ENCODE assay signal across 24 mouse cellular contexts in the genomic region with DNA sequence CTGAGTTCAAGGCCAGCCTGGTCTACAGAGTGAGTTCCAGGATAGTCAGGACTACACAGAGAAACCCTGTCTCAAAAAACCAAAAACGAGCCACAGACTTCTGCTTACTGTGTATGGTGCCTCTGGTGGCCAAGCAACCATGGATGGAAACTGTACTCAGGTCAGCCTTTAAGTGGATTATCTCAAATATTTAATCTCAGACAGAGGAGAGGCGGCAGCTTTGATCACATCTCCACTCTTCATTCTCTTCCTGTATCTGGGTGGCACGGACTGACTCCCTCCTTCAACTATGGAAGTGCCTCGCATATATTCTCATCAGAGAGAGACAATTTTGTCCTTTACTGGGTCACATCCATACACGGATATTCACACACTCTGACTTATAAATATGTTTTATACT. TPM values are rescaled to one million over a fixed set of nuclear protein-coding genes. Genes with fewer than 3 reads are reported as not detected.
DNase-seq lines count a peak whose midpoint lies in the region; ATAC-seq and TF ChIP-seq lines count a peak whose summit lies in the region.
"Had no signal": no experiment of that assay in that cellular context is flagged by ENCODE, and none has a peak within 500 bp of the region (broad histone marks: within the 10 kb centered on the region; RNA-seq: fewer than 3 reads in every experiment).

No protein-coding gene starts in this region.

- no peak for ATAC-seq in heart, embryonic 15.5 days (replicated peaks; ENCODE audit: insufficient number of reproducible peaks, insufficient read depth, low FRiP score, low read depth)
- ATAC-seq in heart, postnatal 0 days (ENCODE audit: insufficient read depth, low read depth) = no peak
- ATAC-seq: intestine, postnatal 0 days; lung, postnatal 0 days; Patski had no signal

- H3K4me1 ChIP-seq in heart, adult 2 months (ENCODE audit: control insufficient read depth, insufficient read depth, low read length) = peaks cover 8% of the 10 kb centered on the region
- H3K4me1 ChIP-seq in heart, embryonic 15.5 days (replicated peaks) = peaks cover 13% of the 10 kb centered on the region
- H3K4me1 ChIP-seq in bone marrow macrophage, adult 2 months (ENCODE audit: control insufficient read depth, insufficient read depth, low read length) = peaks cover 69% of the 10 kb centered on the region
- peaks cover 9% of the 10 kb centered on the region; the same call in 1 of the 2 replicates for H3K4me1 ChIP-seq in heart, postnatal 0 days (ENCODE audit: control insufficient read depth, insufficient read depth)
- H3K4me1 ChIP-seq: limb, embryonic 15.5 days had no signal

- no peak for TF ChIP-seq POLR2A in heart, adult 2 months (IDR thresholded peaks at IDR 0.05; ENCODE audit: insufficient read depth, low read depth, low read length)
- TF ChIP-seq POLR2A in bone marrow macrophage, adult 2 months (IDR thresholded peaks at IDR 0.05; ENCODE audit: borderline replicate concordance, low read depth, low read length) = no peak

- H3K4me2 ChIP-seq in heart, embryonic 15.5 days = no peak overlapping the region
- H3K4me2 ChIP-seq in heart, postnatal 0 days (ENCODE audit: low read depth, low read length) = no peak overlapping the region
- H3K4me2 ChIP-seq: forebrain, embryonic 12.5 days; hindbrain, embryonic 13.5 days; limb, embryonic 15.5 days; liver, embryonic 13.5 days had no signal

- TF ChIP-seq EP300 in heart, adult 2 months (IDR thresholded peaks at IDR 0.05; ENCODE audit: insufficient read depth, low read depth, low read length) = no peak
- TF ChIP-seq EP300 in heart, postnatal 0 days (IDR thresholded peaks at IDR 0.05; ENCODE audit: low read depth) = no peak

- H3K4me3 ChIP-seq in heart, adult 2 months = no peak overlapping the region
- H3K4me3 ChIP-seq in heart, embryonic 15.5 days = no peak overlapping the region
- no peak overlapping the region for H3K4me3 ChIP-seq in bone marrow macrophage, adult 2 months (ENCODE audit: insufficient read depth, low read length)
- no peak overlapping the region for H3K4me3 ChIP-seq in heart, postnatal 0 days (ENCODE audit: low read depth, low read length)
- H3K4me3 ChIP-seq: forebrain, embryonic 12.5 days; hindbrain, embryonic 13.5 days; limb, embryonic 10.5 days; limb, embryonic 15.5 days; liver, embryonic 13.5 days; megakaryocyte, embryonic 14.5 days had no signal

- H3K9me3 ChIP-seq in heart, embryonic 15.5 days (replicated peaks) = no peaks in the 10 kb centered on the region
- H3K9me3 ChIP-seq in heart, postnatal 0 days (replicated peaks; ENCODE audit: control insufficient read depth, low read length) = 0 out of 2 replicates have a peak, but pooled peaks cover 7% of the 10 kb centered on the region
- H3K9me3 ChIP-seq: limb, embryonic 10.5 days; liver, embryonic 13.5 days; megakaryocyte, embryonic 14.5 days had no signal

- H3K27me3 ChIP-seq in heart, adult 2 months (ENCODE audit: control insufficient read depth, insufficient read depth, low read length) = no peaks in the 10 kb centered on the region
- no peaks in the 10 kb centered on the region for H3K27me3 ChIP-seq in heart, embryonic 15.5 days
- H3K27me3 ChIP-seq in heart, postnatal 0 days (ENCODE audit: control insufficient read depth, insufficient read depth, low read length) = no peaks in the 10 kb centered on the region
- H3K27me3 ChIP-seq: forebrain, embryonic 12.5 days; hindbrain, embryonic 13.5 days; limb, embryonic 15.5 days; liver, embryonic 13.5 days; Patski had no signal

- H3K79me2 ChIP-seq in heart, adult 2 months (replicated peaks; ENCODE audit: control insufficient read depth, insufficient read depth, low read length) = peaks cover 1% of the 10 kb centered on the region

- H3K36me3 ChIP-seq in heart, adult 2 months (ENCODE audit: control insufficient read depth, insufficient read depth, low read length) = peaks cover 9% of the 10 kb centered on the region
- H3K36me3 ChIP-seq in heart, embryonic 15.5 days = no peaks in the 10 kb centered on the region
- H3K36me3 ChIP-seq in heart, postnatal 0 days (replicated peaks; ENCODE audit: control insufficient read depth, insufficient read depth, low read length) = no peaks in the 10 kb centered on the region
- H3K36me3 ChIP-seq: hindbrain, embryonic 13.5 days; liver, embryonic 13.5 days had no signal

- 75% methylated on average over 5 of the region's 5 CpGs for WGBS in heart, adult 2 months
- WGBS in heart, embryonic 15.5 days = 70% methylated on average over 5 of the region's 5 CpGs
- 63% methylated on average over 5 of the region's 5 CpGs for WGBS in heart, postnatal 0 days

- TF ChIP-seq CTCF in heart, adult 2 months (IDR thresholded peaks at IDR 0.05) = no peak
- no peak for TF ChIP-seq CTCF in bone marrow macrophage, adult 2 months (IDR thresholded peaks at IDR 0.05; ENCODE audit: low read depth, low read length)
- TF ChIP-seq CTCF in heart, postnatal 0 days (IDR thresholded peaks at IDR 0.05; ENCODE audit: low read depth) = no peak

- no peak overlapping the region for H3K9ac ChIP-seq in heart, adult 2 months (ENCODE audit: low read depth, low read length)
- no peak overlapping the region for H3K9ac ChIP-seq in heart, embryonic 15.5 days
- H3K9ac ChIP-seq in heart, postnatal 0 days (replicated peaks; ENCODE audit: low read depth, low read length) = no peak overlapping the region
- H3K9ac ChIP-seq: forebrain, embryonic 12.5 days; hindbrain, embryonic 13.5 days; limb, embryonic 15.5 days; liver, embryonic 13.5 days had no signal

- intact Hi-C loops in heart, adult 2 months (cut with DNase I) = no loop called here
- intact Hi-C loops in heart, postnatal 10 days (cut with DNase I) = no loop called here

- H3K27ac ChIP-seq in heart, adult 2 months = peak overlapping the region; percentile 66
- peak overlapping the region; percentile 67 for H3K27ac ChIP-seq in heart, embryonic 15.5 days
- H3K27ac ChIP-seq in bone marrow macrophage, adult 2 months (ENCODE audit: insufficient read depth, low read depth, low read length) = peak overlapping the region; percentile 16; the same call in 1 of the 2 replicates
- H3K27ac ChIP-seq in heart, postnatal 0 days (ENCODE audit: low read depth) = peak overlapping the region; percentile 74
- H3K27ac ChIP-seq: forebrain, embryonic 12.5 days; hindbrain, embryonic 13.5 days; limb, embryonic 10.5 days; limb, embryonic 15.5 days; liver, embryonic 13.5 days had no signal

- no peak for DNase-seq in heart, adult 2 months
- no peak for DNase-seq in heart, adult 9 months (ENCODE audit: low spot score in 2 of 2)
- DNase-seq in heart, postnatal 10 days = no peak
- DNase-seq in heart, postnatal 0 days (ENCODE audit: low spot score) = no peak
- no peak for DNase-seq in adrenal gland, adult 2 months
- DNase-seq: cerebellum, adult 18-20 months; cerebellum, postnatal 10 days; gastrocnemius, postnatal 14 days; kidney, adult 9 months; kidney, postnatal 10 days; liver, embryonic 13.5 days; lung, adult 18-20 months; lung, postnatal 4 days; midbrain, embryonic 14.5 days had no signal

RNA-seq across cellular contexts. Expression of gene Wdfy2, which starts 34.0 kb away (rescaled TPM):
- total RNA-seq in heart, adult 2 months (2021) = 1 to 10 TPM; 6.5 to 6.7 TPM
- polyA plus RNA-seq in heart, adult 2 months (2012; rRNA removed) = 5.0 and 8.0 TPM in 2 replicates
- polyA plus RNA-seq in heart, embryonic 15.5 days (2015; fragmentation: Nextera tagmentation; extraction: Ambion mirVana) = 3.0 and 4.8 TPM in 2 replicates
- 1 to 10 TPM; 8.0 to 9.1 TPM for total RNA-seq in heart, postnatal 10 days (2021)
- polyA plus RNA-seq in bone marrow macrophage, adult 2 months (2012; ENCODE audit: insufficient read depth, insufficient read length, missing spikeins) = 80.6 and 83.5 TPM in 2 replicates
- 10.5 and 11.8 TPM in 2 replicates for total RNA-seq in heart, postnatal 0 days (2014; rRNA removed; ENCODE audit: low replicate concordance)
- polyA plus RNA-seq in heart, postnatal 0 days (2015; fragmentation: Nextera tagmentation; extraction: Ambion mirVana) = 1.7 and 1.8 TPM in 2 replicates
- 10 to 100 TPM; 29.5 to 31.9 TPM for total RNA-seq in adrenal gland, adult 2 months (2021)
- 9.0 and 14.0 TPM in 2 replicates for polyA plus RNA-seq in adrenal gland, adult 2 months (2012; rRNA removed)

Comparison
In these comparisons a context has a peak if more than half of its experiments do, and no peak if none do; other contexts are left out.
1. H3K27ac ChIP-seq: peak in every context shown above with its lines; median percentile 74 in heart, postnatal 0 days; 67 in heart, embryonic 15.5 days; 66 in heart, adult 2 months; 16 in bone marrow macrophage, adult 2 months.